Mouse (Mus musculus): ENCODE data around the gene Apol8. TPM values are rescaled to one million over a fixed set of nuclear protein-coding genes. Genes with fewer than 3 reads are reported as not detected.

The Apol8 gene
- polyA plus RNA-seq, 1 experiment: 0.46 TPM

GRCm38 (mm10) chr15:77801188-77801587, 44.4 kb upstream of the Apol8 start:
- Histone ChIP-seq H3K27me3 (ENCODE audit: control insufficient read depth, insufficient read depth, insufficient read length) (no peaks in the 10 kb centered on the region), H3K79me3 (ENCODE audit: low read depth) (peaks cover 90% of the 10 kb centered on the region), H3K4me3 (ENCODE audit: insufficient read depth, poor library complexity, severe bottlenecking) (no peak overlapping the region), H3ac (ENCODE audit: control insufficient read depth, insufficient read length, low read depth) (peak overlapping the region; percentile 56), H3K79me2 (ENCODE audit: control insufficient read depth, insufficient read depth) (peaks cover 100% of the 10 kb centered on the region), H3K36me3 (ENCODE audit: control insufficient read depth, insufficient read depth) (peaks cover 83% of the 10 kb centered on the region)
- TF ChIP-seq MYOG (IDR thresholded peaks at IDR 0.05; ENCODE audit: control insufficient read depth, extremely low read depth, insufficient read length) (no peak), CEBPB (IDR thresholded peaks at IDR 0.05; ENCODE audit: low read depth) (no peak), CTCF (IDR thresholded peaks at IDR 0.05; ENCODE audit: control insufficient read depth, insufficient read depth, insufficient read length) (no peak), USF1 (IDR thresholded peaks at IDR 0.05; ENCODE audit: low read depth) (no peak), MYOD1 (IDR thresholded peaks at IDR 0.05; ENCODE audit: control insufficient read depth, insufficient read length, low read depth) (no peak), MAX (IDR thresholded peaks at IDR 0.05) (no peak), FOSL1 (IDR thresholded peaks at IDR 0.05; ENCODE audit: insufficient read depth, low read length, poor library complexity, severe bottlenecking) (no peak)

GRCm38 (mm10) chr15:77800511-77800910, 43.7 kb upstream of the Apol8 start:
- Histone ChIP-seq H3ac (ENCODE audit: control insufficient read depth, insufficient read length, low read depth) (peak overlapping the region; percentile 43), H3K79me2 (ENCODE audit: control insufficient read depth, insufficient read depth) (peaks cover 100% of the 10 kb centered on the region), H3K79me3 (ENCODE audit: low read depth) (peaks cover 90% of the 10 kb centered on the region), H3K27me3 (ENCODE audit: control insufficient read depth, insufficient read depth, insufficient read length) (no peaks in the 10 kb centered on the region), H3K4me3 (ENCODE audit: insufficient read depth, poor library complexity, severe bottlenecking) (no peak overlapping the region), H3K36me3 (ENCODE audit: control insufficient read depth, insufficient read depth) (peaks cover 83% of the 10 kb centered on the region)
- TF ChIP-seq FOSL1 (IDR thresholded peaks at IDR 0.05; ENCODE audit: insufficient read depth, low read length, poor library complexity, severe bottlenecking) (peak; percentile 1), MYOG (IDR thresholded peaks at IDR 0.05; ENCODE audit: control insufficient read depth, extremely low read depth, insufficient read length) (no peak), CTCF (IDR thresholded peaks at IDR 0.05; ENCODE audit: control insufficient read depth, insufficient read depth, insufficient read length) (no peak), USF1 (IDR thresholded peaks at IDR 0.05; ENCODE audit: low read depth) (no peak), MAX (IDR thresholded peaks at IDR 0.05) (peak; percentile 91), CEBPB (IDR thresholded peaks at IDR 0.05; ENCODE audit: low read depth) (peak; percentile 7), MYOD1 (IDR thresholded peaks at IDR 0.05; ENCODE audit: control insufficient read depth, insufficient read length, low read depth) (peak; percentile 87)

GRCm38 (mm10) chr15:77799491-77800474, 43.0 kb upstream of the Apol8 start:
- no peaks in the 10 kb centered on the region for H3K27me3 ChIP-seq (ENCODE audit: control insufficient read depth, insufficient read depth, insufficient read length)
- H3K79me3 ChIP-seq (ENCODE audit: low read depth): peaks cover 90% of the 10 kb centered on the region
- peaks cover 83% of the 10 kb centered on the region for H3K36me3 ChIP-seq (ENCODE audit: control insufficient read depth, insufficient read depth)
- H3K79me2 ChIP-seq (ENCODE audit: control insufficient read depth, insufficient read depth): peaks cover 100% of the 10 kb centered on the region
- H3ac ChIP-seq (ENCODE audit: control insufficient read depth, insufficient read length, low read depth): peak overlapping the region; percentile 64
- no peak for TF ChIP-seq MYOG (IDR thresholded peaks at IDR 0.05; ENCODE audit: control insufficient read depth, extremely low read depth, insufficient read length)
- no peak overlapping the region for H3K4me3 ChIP-seq (ENCODE audit: insufficient read depth, poor library complexity, severe bottlenecking)

GRCm38 (mm10) chr15:77798664-77799490, 42.1 kb upstream of the Apol8 start:
- TF ChIP-seq CEBPB (IDR thresholded peaks at IDR 0.05; ENCODE audit: low read depth): no peak
- peak; percentile 79 for TF ChIP-seq MYOD1 (IDR thresholded peaks at IDR 0.05; ENCODE audit: control insufficient read depth, insufficient read length, low read depth)
- no peak for TF ChIP-seq FOSL1 (IDR thresholded peaks at IDR 0.05; ENCODE audit: insufficient read depth, low read length, poor library complexity, severe bottlenecking)
- TF ChIP-seq USF1 (IDR thresholded peaks at IDR 0.05; ENCODE audit: low read depth): no peak
- TF ChIP-seq MAX (IDR thresholded peaks at IDR 0.05): peak; percentile 74
- no peak for TF ChIP-seq MYOG (IDR thresholded peaks at IDR 0.05; ENCODE audit: control insufficient read depth, extremely low read depth, insufficient read length)
- Histone ChIP-seq H3K79me3 (ENCODE audit: low read depth) (peaks cover 90% of the 10 kb centered on the region), H3ac (ENCODE audit: control insufficient read depth, insufficient read length, low read depth) (peak overlapping the region; percentile 64), H3K79me2 (ENCODE audit: control insufficient read depth, insufficient read depth) (peaks cover 100% of the 10 kb centered on the region), H3K4me3 (ENCODE audit: insufficient read depth, poor library complexity, severe bottlenecking) (no peak overlapping the region), H3K36me3 (ENCODE audit: control insufficient read depth, insufficient read depth) (peaks cover 83% of the 10 kb centered on the region), H3K27me3 (ENCODE audit: control insufficient read depth, insufficient read depth, insufficient read length) (no peaks in the 10 kb centered on the region)

GRCm38 (mm10) chr15:77797609-77798411, 41.0 kb upstream of the Apol8 start:
- no peak for TF ChIP-seq CEBPB (IDR thresholded peaks at IDR 0.05; ENCODE audit: low read depth)
- TF ChIP-seq MYOG (IDR thresholded peaks at IDR 0.05; ENCODE audit: control insufficient read depth, extremely low read depth, insufficient read length): no peak
- TF ChIP-seq MYOD1 (IDR thresholded peaks at IDR 0.05; ENCODE audit: control insufficient read depth, insufficient read length, low read depth): peak; percentile 51
- no peak for TF ChIP-seq CTCF (IDR thresholded peaks at IDR 0.05; ENCODE audit: control insufficient read depth, insufficient read depth, insufficient read length)
- TF ChIP-seq USF1 (IDR thresholded peaks at IDR 0.05; ENCODE audit: low read depth): peak; percentile 88
- peak; percentile 66 for TF ChIP-seq FOSL1 (IDR thresholded peaks at IDR 0.05; ENCODE audit: insufficient read depth, low read length, poor library complexity, severe bottlenecking)
- peak; percentile 71 for TF ChIP-seq MAX (IDR thresholded peaks at IDR 0.05)
- Histone ChIP-seq H3K4me3 (ENCODE audit: insufficient read depth, poor library complexity, severe bottlenecking) (no peak overlapping the region), H3K36me3 (ENCODE audit: control insufficient read depth, insufficient read depth) (peaks cover 83% of the 10 kb centered on the region)

More at GRCm38 (mm10) chr15:77797609-77798411, 41.0 kb upstream of the Apol8 start:
- H3K79me2 ChIP-seq (ENCODE audit: control insufficient read depth, insufficient read depth): peaks cover 100% of the 10 kb centered on the region
- peaks cover 90% of the 10 kb centered on the region for H3K79me3 ChIP-seq (ENCODE audit: low read depth)
- peak overlapping the region; percentile 52 for H3ac ChIP-seq (ENCODE audit: control insufficient read depth, insufficient read length, low read depth)
- H3K27me3 ChIP-seq (ENCODE audit: control insufficient read depth, insufficient read depth, insufficient read length): no peaks in the 10 kb centered on the region
